Mouse (Mus musculus) limb, embryonic 13.5 days (tissue): ENCODE data around the gene Cdipt. TPM values are rescaled to one million over a fixed set of nuclear protein-coding genes. Genes with fewer than 3 reads are reported as not detected.

ENCODE experiments used
- ATAC-seq: fragments of 200-750 bp; cut with Nextera tagmentation; 2 replicates; pipeline ENCODE4 v1.8.0; 2017; ENCODE audit warnings: low read depth, moderate number of reproducible peaks, moderate TSS enrichment; ENCODE audit not compliant: low FRiP score
- H3K27ac ChIP-seq: fragments of 300-500 bp; sonication (generic); 2 replicates; pipeline ENCODE4 v1.5.1; 2015; ENCODE audit warnings: inconsistent platforms, mild to moderate bottlenecking, moderate library complexity
- H3K27me3 ChIP-seq: fragments of 300-500 bp; sonication (generic); 2 replicates; pipeline ENCODE4 v1.6.1; 2015; ENCODE audit warnings: mild to moderate bottlenecking, inconsistent platforms
- H3K36me3 ChIP-seq: fragments of 300-500 bp; sonication (generic); 2 replicates; pipeline ENCODE4 v1.6.1; 2015; ENCODE audit warnings: inconsistent platforms, mild to moderate bottlenecking, moderate library complexity
- H3K4me1 ChIP-seq: fragments of 300-500 bp; sonication (generic); 2 replicates; pipeline ENCODE4 v1.6.1; 2015; ENCODE audit warnings: inconsistent platforms
- H3K4me2 ChIP-seq: fragments of 300-500 bp; sonication (generic); replicated peaks from 2 replicates; pipeline ENCODE4 v1.6.1; 2015; ENCODE audit warnings: inconsistent platforms, mild to moderate bottlenecking, moderate library complexity
- H3K4me3 ChIP-seq: fragments of 300-500 bp; sonication (generic); 2 replicates; pipeline ENCODE4 v1.5.1; 2015; ENCODE audit warnings: moderate library complexity, mild to moderate bottlenecking, inconsistent platforms
- H3K9ac ChIP-seq: fragments of 300-500 bp; sonication (generic); 2 replicates; pipeline ENCODE4 v1.6.1; 2015; ENCODE audit warnings: mild to moderate bottlenecking, inconsistent platforms
- H3K9me3 ChIP-seq: fragments of 300-500 bp; sonication (generic); 2 replicates; pipeline ENCODE4 v1.6.1; 2016; ENCODE audit warnings: inconsistent platforms
- WGBS: fragments of 180-500 bp; shearing (Covaris S2); methylation state at CpG from one replicate; pipeline ENCODE4 v1.1.7; 2015; 5-methylcytosine and 5-hydroxymethylcytosine counted together
- polyA plus RNA-seq: library from polyadenylated mRNA; unstranded; fragments of >200 nt; fragmentation: Nextera tagmentation; extraction: Ambion mirVana; gene quantifications from 2 replicates; pipeline ENCODE4 v1.2.1, GENCODE M21; 2015

Gene Cdipt
- polyA plus RNA-seq, 1 experiment from 2014 or later: 97.1 TPM

GRCm38 (mm10) chr7:126950647-126951615 lies 24.8 kb upstream of the Cdipt start:
- Histone ChIP-seq H3K9ac (no peak overlapping the region), H3K36me3 (no peaks in the 10 kb centered on the region), H3K9me3 (no peaks in the 10 kb centered on the region), H3K27me3 (peaks cover 47% of the 10 kb centered on the region), H3K4me3 (no peak overlapping the region), H3K27ac (no peak overlapping the region), H3K4me2 (peak overlapping the region; percentile 100), H3K4me1 (peaks cover 26% of the 10 kb centered on the region)
- no peak for ATAC-seq
- 4% methylated on average over 26 of the region's 26 CpGs for WGBS

DNA sequence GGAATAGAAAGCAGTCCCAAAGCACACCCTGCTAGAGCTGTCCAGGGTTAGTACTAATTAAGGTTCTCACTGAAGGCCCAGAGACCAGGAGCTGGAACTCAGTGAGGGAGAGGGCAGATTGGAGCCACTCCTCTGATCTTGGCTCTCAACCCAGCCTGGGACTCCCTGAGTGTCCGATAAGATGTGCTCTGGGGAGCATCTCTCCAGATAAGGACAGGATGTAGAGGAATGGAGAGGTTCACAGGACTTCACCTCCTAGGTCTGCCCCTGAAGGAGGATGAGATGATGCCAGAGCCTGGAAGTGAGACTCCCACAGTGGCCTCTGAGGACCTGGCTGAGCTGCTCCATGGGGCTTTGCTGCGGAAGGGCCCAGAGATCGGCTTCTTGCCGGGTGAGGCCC lies 24.0 kb upstream of the Cdipt start:
- 25% methylated on average over 4 of the region's 4 CpGs for WGBS
- Histone ChIP-seq H3K9ac (no peak overlapping the region), H3K4me1 (peaks cover 26% of the 10 kb centered on the region), H3K4me2 (no peak overlapping the region), H3K27ac (no peak overlapping the region), H3K4me3 (no peak overlapping the region), H3K9me3 (no peaks in the 10 kb centered on the region), H3K36me3 (no peaks in the 10 kb centered on the region), H3K27me3 (peaks cover 47% of the 10 kb centered on the region)
- ATAC-seq: no peak

- Histone ChIP-seq H3K4me2 (peak overlapping the region; percentile 16), H3K9me3 (no peaks in the 10 kb centered on the region), H3K4me3 (no peak overlapping the region), H3K36me3 (no peaks in the 10 kb centered on the region), H3K27ac (no peak overlapping the region), H3K9ac (no peak overlapping the region), H3K27me3 (peaks cover 47% of the 10 kb centered on the region), H3K4me1 (peaks cover 26% of the 10 kb centered on the region)
- peak; percentile 2; the same call in 1 of the 2 replicates for ATAC-seq
- 4% methylated on average over 8 of the region's 8 CpGs for WGBS
Observed at GRCm38 (mm10) chr7:126952646-126953045, 23.1 kb upstream of the Cdipt start.

- Histone ChIP-seq H3K9me3 (no peaks in the 10 kb centered on the region), H3K27ac (no peak overlapping the region), H3K36me3 (no peaks in the 10 kb centered on the region), H3K4me3 (no peak overlapping the region), H3K27me3 (peaks cover 37% of the 10 kb centered on the region), H3K9ac (no peak overlapping the region), H3K4me1 (peaks cover 17% of the 10 kb centered on the region), H3K4me2 (no peak overlapping the region)
- 63% methylated on average over 3 of the region's 3 CpGs for WGBS
- no peak for ATAC-seq
Observed at GRCm38 (mm10) chr7:126955125-126955524, 20.6 kb upstream of the Cdipt start.

GRCm38 (mm10) chr7:126959780-126960179 lies 15.9 kb upstream of the Cdipt start:
- Histone ChIP-seq H3K27ac (no peak overlapping the region), H3K4me1 (peaks cover 7% of the 10 kb centered on the region; the same call in 1 of the 2 replicates), H3K4me3 (no peak overlapping the region), H3K27me3 (peaks cover 32% of the 10 kb centered on the region), H3K9me3 (no peaks in the 10 kb centered on the region), H3K36me3 (no peaks in the 10 kb centered on the region), H3K9ac (no peak overlapping the region), H3K4me2 (no peak overlapping the region)
- 70% methylated on average over 9 of the region's 9 CpGs for WGBS
- ATAC-seq: no peak

DNA sequence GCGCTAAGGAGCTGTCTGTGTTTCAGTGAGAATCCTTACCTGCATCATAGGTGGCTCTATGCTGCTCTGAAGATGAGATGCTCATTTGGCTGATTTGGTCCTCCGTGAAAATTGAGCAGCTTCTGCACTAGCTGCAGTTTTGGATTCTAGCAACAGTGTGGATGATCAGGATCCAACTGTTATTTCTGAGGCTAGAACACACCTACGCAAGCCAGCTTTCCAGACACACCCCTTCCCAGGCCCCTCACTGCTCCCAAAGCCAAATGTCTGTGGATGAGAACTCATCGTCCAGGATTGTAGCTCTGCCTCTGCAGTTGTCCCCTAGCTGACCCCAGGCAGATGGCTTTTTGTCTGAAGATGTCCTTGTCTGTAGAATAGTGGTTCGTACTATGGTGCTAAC lies 14.6 kb upstream of the Cdipt start:
- WGBS: 85% methylated on average over 5 of the region's 5 CpGs
- no peak for ATAC-seq

DNA sequence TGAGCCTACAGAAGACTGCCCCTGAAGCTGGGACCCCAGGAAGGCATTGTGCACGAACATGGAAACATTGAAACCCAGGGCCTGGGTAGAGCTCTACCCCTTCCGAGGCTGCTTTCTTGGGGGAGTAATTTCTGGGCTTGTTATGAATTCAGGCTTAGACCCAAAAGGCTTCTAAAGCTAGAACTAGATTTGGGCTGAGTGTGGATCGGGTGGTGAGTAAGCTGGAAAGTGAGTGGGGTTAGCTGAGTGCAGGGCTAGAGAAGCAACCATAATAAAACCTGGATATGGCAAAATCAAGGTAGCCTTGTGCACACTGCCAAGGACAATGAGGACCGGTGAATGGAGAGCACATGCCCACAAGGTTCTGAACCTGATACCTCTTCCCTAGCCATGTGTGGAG lies 13.7 kb upstream of the Cdipt start:
- Histone ChIP-seq H3K27me3 (peaks cover 32% of the 10 kb centered on the region), H3K36me3 (no peaks in the 10 kb centered on the region), H3K4me2 (no peak overlapping the region), H3K9me3 (no peaks in the 10 kb centered on the region), H3K9ac (no peak overlapping the region), H3K4me3 (no peak overlapping the region), H3K27ac (no peak overlapping the region), H3K4me1 (peaks cover 7% of the 10 kb centered on the region; the same call in 1 of the 2 replicates)
- 88% methylated on average over 4 of the region's 4 CpGs for WGBS
- ATAC-seq: no peak

More for the DNA sequence above, 14.6 kb upstream of the Cdipt start:
- H3K27ac ChIP-seq: no peak overlapping the region
- peaks cover 32% of the 10 kb centered on the region for H3K27me3 ChIP-seq
- no peaks in the 10 kb centered on the region for H3K9me3 ChIP-seq
- no peak overlapping the region for H3K4me2 ChIP-seq
- no peaks in the 10 kb centered on the region for H3K36me3 ChIP-seq
- H3K4me3 ChIP-seq: no peak overlapping the region
- H3K4me1 ChIP-seq: peaks cover 7% of the 10 kb centered on the region; the same call in 1 of the 2 replicates
- no peak overlapping the region for H3K9ac ChIP-seq

- 24% methylated on average over 19 of the region's 19 CpGs for WGBS
- H3K9ac ChIP-seq: peak overlapping the region; percentile 48; the same call in 1 of the 2 replicates
- H3K4me3 ChIP-seq: peak overlapping the region; percentile 10; the same call in 1 of the 2 replicates
- H3K4me1 ChIP-seq: peaks cover 7% of the 10 kb centered on the region; the same call in 1 of the 2 replicates
- H3K27ac ChIP-seq: no peak overlapping the region
- ATAC-seq: no peak
- no peaks in the 10 kb centered on the region for H3K9me3 ChIP-seq
- H3K4me2 ChIP-seq: peak overlapping the region; percentile 37
- no peaks in the 10 kb centered on the region for H3K36me3 ChIP-seq
- peaks cover 32% of the 10 kb centered on the region for H3K27me3 ChIP-seq
Observed at GRCm38 (mm10) chr7:126963548-126964286, 12.0 kb upstream of the Cdipt start.

GRCm38 (mm10) chr7:126965568-126965967 lies 10.1 kb upstream of the Cdipt start:
- 65% methylated on average over 3 of the region's 3 CpGs for WGBS

DNA sequence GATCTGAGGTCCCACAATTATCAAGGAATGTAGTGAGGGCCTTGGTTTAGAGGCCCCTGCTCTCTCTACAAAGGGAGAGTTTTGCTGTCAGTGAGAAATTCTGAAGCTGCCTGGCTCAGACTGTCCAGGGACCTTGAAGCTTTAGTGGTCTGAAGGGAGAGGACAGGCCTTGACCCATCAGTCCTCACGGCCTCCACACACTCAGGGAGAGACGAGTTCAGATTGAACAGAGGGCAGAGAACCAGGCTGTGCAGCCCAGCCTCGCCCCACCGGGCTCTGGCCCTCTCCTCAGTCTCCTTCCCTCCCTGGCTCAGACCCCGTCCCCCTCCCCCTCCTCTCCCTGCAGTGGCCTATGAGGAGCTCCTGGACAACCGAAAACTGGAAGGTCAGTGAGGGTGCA lies 8.4 kb upstream of the Cdipt start:
- H3K9ac ChIP-seq: 0 out of 2 replicates have a peak overlapping the region, but pooled peaks have one; percentile 19
- H3K36me3 ChIP-seq: no peaks in the 10 kb centered on the region
- H3K4me1 ChIP-seq: peaks cover 7% of the 10 kb centered on the region; the same call in 1 of the 2 replicates
- peaks cover 22% of the 10 kb centered on the region for H3K27me3 ChIP-seq
- no peak overlapping the region for H3K27ac ChIP-seq
- H3K4me2 ChIP-seq: no peak overlapping the region
- no peak for ATAC-seq
- no peak overlapping the region for H3K4me3 ChIP-seq
- WGBS: 59% methylated on average over 5 of the region's 6 CpGs
- H3K9me3 ChIP-seq: no peaks in the 10 kb centered on the region

More at GRCm38 (mm10) chr7:126965568-126965967, 10.1 kb upstream of the Cdipt start:
- H3K9ac ChIP-seq: no peak overlapping the region
- H3K27ac ChIP-seq: no peak overlapping the region
- no peak for ATAC-seq
- no peak overlapping the region for H3K4me3 ChIP-seq
- no peaks in the 10 kb centered on the region for H3K36me3 ChIP-seq
- H3K27me3 ChIP-seq: peaks cover 32% of the 10 kb centered on the region
- no peaks in the 10 kb centered on the region for H3K9me3 ChIP-seq
- no peak overlapping the region for H3K4me2 ChIP-seq
- H3K4me1 ChIP-seq: peaks cover 7% of the 10 kb centered on the region; the same call in 1 of the 2 replicates

- Histone ChIP-seq H3K9me3 (no peaks in the 10 kb centered on the region), H3K4me3 (peak overlapping the region; percentile 98), H3K4me1 (peaks cover 15% of the 10 kb centered on the region), H3K4me2 (peak overlapping the region; percentile 77), H3K27ac (no peak overlapping the region), H3K27me3 (no peaks in the 10 kb centered on the region), H3K36me3 (peaks cover 26% of the 10 kb centered on the region), H3K9ac (peak overlapping the region; percentile 43)
- no peak for ATAC-seq
- WGBS: 9% methylated on average over 8 of the region's 8 CpGs
Observed at GRCm38 (mm10) chr7:126975493-126975892, 221 bp upstream of the Cdipt start.
